Mouse (Mus musculus) forebrain, embryonic 15.5 days (tissue): Measurements from ENCODE around the gene Prlh. TPM values are rescaled to one million over a fixed set of nuclear protein-coding genes. Genes with fewer than 3 reads are reported as not detected.

Source experiments
- polyA plus RNA-seq: library from polyadenylated mRNA; unstranded; fragments of >200 nt; fragmentation: Nextera tagmentation; extraction: Ambion mirVana; gene quantifications from 2 replicates; pipeline ENCODE4 v1.2.1, GENCODE M21; 2015

Prlh gene
- polyA plus RNA-seq, 1 experiment from 2014 or later = not detected

Other genes with a start within 250 kb of the Prlh start
- gene Col6a3, start 109.1 kb upstream of the Prlh start, polyA plus RNA-seq = 3.2 and 3.5 TPM in 2 replicates
- gene Mlph, start 38.0 kb upstream of the Prlh start, polyA plus RNA-seq = 0.11 and 0.45 TPM in 2 replicates
- 0.18 and 0.20 TPM in 2 replicates for gene Rab17, start 16.6 kb downstream of the Prlh start, polyA plus RNA-seq
- gene Lrrfip1, start 45.6 kb downstream of the Prlh start, polyA plus RNA-seq = 37.5 and 38.3 TPM in 2 replicates
- 0.14 and 0.17 TPM in 2 replicates for gene Rbm44, start 192.0 kb downstream of the Prlh start, polyA plus RNA-seq
- 3.2 and 3.3 TPM in 2 replicates for gene Ramp1, start 226.7 kb downstream of the Prlh start, polyA plus RNA-seq